Mouse (Mus musculus): Measurements from ENCODE around the gene Hist1h1c.
A peak's percentile ranks its signal among the peaks of the same experiment; 100 is the strongest.

Hist1h1c gene

GRCm38 (mm10) chr13:23746201-23747080 is 7.8 kb downstream of the Hist1h1c start, which contains the start of gene Hist1h2bb:
Gene Hist1h2bb (plus strand): TSS chr13:23746734.
- peak; percentile 84 for DNase-seq

GRCm38 (mm10) chr13:23747081-23747891 is 8.7 kb downstream of the Hist1h1c start:
- no peak for DNase-seq

- DNase-seq = no peak
These were observed 9.3 kb downstream of the Hist1h1c start for GRCm38 (mm10) chr13:23747892-23748288.

- DNase-seq = no peak
These were observed 11.0 kb downstream of the Hist1h1c start for GRCm38 (mm10) chr13:23749563-23750121.

- peak; percentile 62 for DNase-seq
These were observed 12.3 kb downstream of the Hist1h1c start, which contains the start of gene Hist1h2ab for GRCm38 (mm10) chr13:23750839-23751477. Gene Hist1h2ab (plus strand): TSS chr13:23751126.

GRCm38 (mm10) chr13:23751478-23751956 is 12.9 kb downstream of the Hist1h1c start:
- peak; percentile 22 for DNase-seq

GRCm38 (mm10) chr13:23752067-23752741 is 13.6 kb downstream of the Hist1h1c start, which contains the start of gene Hist1h3b:
Gene Hist1h3b (plus strand): TSS chr13:23752267.
- peak; percentile 75 for DNase-seq

- DNase-seq = no peak
These were observed 14.1 kb downstream of the Hist1h1c start for GRCm38 (mm10) chr13:23752742-23753172.

GRCm38 (mm10) chr13:23753314-23754078 is 14.9 kb downstream of the Hist1h1c start:
- no peak for DNase-seq

GRCm38 (mm10) chr13:23755000-23755399 is 16.4 kb downstream of the Hist1h1c start:
- DNase-seq = no peak

GRCm38 (mm10) chr13:23756790-23757189 is 18.2 kb downstream of the Hist1h1c start, which contains the start of gene Hist1h4b:
Gene Hist1h4b (plus strand): TSS chr13:23757013.
- DNase-seq = peak; percentile 91

GRCm38 (mm10) chr13:23757211-23757773 is 18.7 kb downstream of the Hist1h1c start:
- DNase-seq = no peak

GRCm38 (mm10) chr13:23757921-23758320 is 19.3 kb downstream of the Hist1h1c start:
- DNase-seq = no peak

- DNase-seq = no peak
These were observed 20.7 kb downstream of the Hist1h1c start for GRCm38 (mm10) chr13:23759251-23759771.

GRCm38 (mm10) chr13:23759916-23760239 is 21.3 kb downstream of the Hist1h1c start:
- no peak for DNase-seq

- DNase-seq = peak; percentile 23
These were observed 21.8 kb downstream of the Hist1h1c start for GRCm38 (mm10) chr13:23760240-23760971.

GRCm38 (mm10) chr13:23760972-23761864 is 22.6 kb downstream of the Hist1h1c start, which contains the start of gene Hist1h4a:
Gene Hist1h4a (minus strand): TSS chr13:23761230.
- DNase-seq = peak; percentile 99
